Mouse (Mus musculus) embryonic fibroblast, embryonic 13.5 days (primary cell): ENCODE data around the gene St3gal5.

Source experiments
- CTCF ChIP-seq: IDR thresholded peaks from 2 replicates; pipeline ENCODE4 v1.5.1; 2011; ENCODE audit warnings: mild to moderate bottlenecking, control low read depth, low read length, moderate library complexity, borderline replicate concordance; ENCODE audit not compliant: insufficient read depth
- POLR2A ChIP-seq: IDR thresholded peaks from 2 replicates; pipeline ENCODE4 v1.6.1; 2011; ENCODE audit warnings: low read depth, mild to moderate bottlenecking, control low read depth, low read length, moderate library complexity

DNA sequence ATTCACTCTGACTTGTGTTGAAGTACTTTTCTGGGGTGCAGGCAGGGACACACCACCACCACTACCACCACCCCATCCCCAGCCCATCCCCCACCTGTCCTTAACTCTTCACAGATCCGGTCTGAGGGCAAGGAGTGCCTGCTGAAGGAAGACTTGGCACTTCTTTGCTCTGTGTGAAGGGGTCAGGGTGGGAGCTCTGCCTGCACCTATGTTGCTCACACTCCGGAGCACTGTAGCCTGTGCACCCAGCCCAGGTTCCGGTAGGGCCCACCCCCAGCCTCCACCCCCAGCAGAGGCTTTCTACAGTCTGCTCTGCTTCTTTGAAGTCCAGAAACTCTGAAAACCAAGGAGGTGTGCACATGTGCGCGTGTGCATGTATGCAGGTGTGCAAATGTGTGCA is 93.2 kb downstream of the St3gal5 start:
- no peak for TF ChIP-seq POLR2A
- no peak for TF ChIP-seq CTCF
